ENCODE assay signal across 8 mouse cellular contexts in genomic region chr1:184999071-184999750, GRCm38 (mm10). TPM values are rescaled to one million over a fixed set of nuclear protein-coding genes. Genes with fewer than 3 reads are reported as not detected.
DNase-seq lines count a peak whose midpoint lies in the region; ATAC-seq and TF ChIP-seq lines count a peak whose summit lies in the region.

Mark1 (minus strand) TSS chr1:184999570.

- no peaks in the 10 kb centered on the region for H3K9me3 ChIP-seq in embryonic facial prominence, embryonic 12.5 days
- H3K9me3 ChIP-seq in hindbrain, embryonic 10.5 days, result no peaks in the 10 kb centered on the region
- no peaks in the 10 kb centered on the region for H3K9me3 ChIP-seq in limb, embryonic 11.5 days (ENCODE audit: control insufficient read depth, low read length)
- no peaks in the 10 kb centered on the region for H3K9me3 ChIP-seq in neural tube, embryonic 14.5 days (ENCODE audit: control insufficient read depth, low read length)

- peak; percentile 54; the same call in 1 of the 2 replicates for ATAC-seq in embryonic facial prominence, embryonic 12.5 days (ENCODE audit: insufficient number of reproducible peaks, insufficient read depth, low FRiP score, low TSS enrichment)
- ATAC-seq in limb, embryonic 11.5 days (ENCODE audit: insufficient number of reproducible peaks, low FRiP score, low TSS enrichment, low read depth), result peak; percentile 45
- ATAC-seq in neural tube, embryonic 14.5 days (ENCODE audit: low read depth), result peak; percentile 39

- no peaks in the 10 kb centered on the region for H3K36me3 ChIP-seq in embryonic facial prominence, embryonic 12.5 days
- no peaks in the 10 kb centered on the region for H3K36me3 ChIP-seq in hindbrain, embryonic 10.5 days
- H3K36me3 ChIP-seq in limb, embryonic 11.5 days (ENCODE audit: control insufficient read depth, insufficient read depth, low read length), result no peaks in the 10 kb centered on the region
- H3K36me3 ChIP-seq in neural tube, embryonic 14.5 days (ENCODE audit: control insufficient read depth, insufficient read depth, low read length), result no peaks in the 10 kb centered on the region

- H3K4me3 ChIP-seq in layer of hippocampus, adult 2 months, result peak within 1 kb of the TSS; percentile 82
- peak within 1 kb of the TSS; percentile 87 for H3K4me3 ChIP-seq in embryonic facial prominence, embryonic 12.5 days
- peak within 1 kb of the TSS; percentile 89 for H3K4me3 ChIP-seq in hindbrain, embryonic 10.5 days
- peak within 1 kb of the TSS; percentile 87 for H3K4me3 ChIP-seq in limb, embryonic 11.5 days (ENCODE audit: low read depth, low read length)
- peak within 1 kb of the TSS; percentile 95 for H3K4me3 ChIP-seq in neural tube, embryonic 14.5 days (ENCODE audit: low read depth, low read length)

- H3K27me3 ChIP-seq in embryonic facial prominence, embryonic 12.5 days, result no peaks in the 10 kb centered on the region
- peaks cover 14% of the 10 kb centered on the region for H3K27me3 ChIP-seq in hindbrain, embryonic 10.5 days (ENCODE audit: insufficient read depth, poor library complexity, severe bottlenecking)
- no peaks in the 10 kb centered on the region for H3K27me3 ChIP-seq in limb, embryonic 11.5 days (ENCODE audit: control insufficient read depth, insufficient read depth, low read length)
- H3K27me3 ChIP-seq in neural tube, embryonic 14.5 days (ENCODE audit: control insufficient read depth, insufficient read depth, low read length), result no peaks in the 10 kb centered on the region

- H3K4me2 ChIP-seq in embryonic facial prominence, embryonic 12.5 days (replicated peaks), result peak within 1 kb of the TSS; percentile 72
- H3K4me2 ChIP-seq in limb, embryonic 11.5 days (ENCODE audit: low read depth, severe bottlenecking), result peak within 1 kb of the TSS; percentile 72
- H3K4me2 ChIP-seq in neural tube, embryonic 14.5 days (ENCODE audit: low read depth, low read length), result peak within 1 kb of the TSS; percentile 64

- no peak for TF ChIP-seq CTCF in layer of hippocampus, adult 2 months (conservative IDR thresholded peaks at IDR 0.05)

- H3K9ac ChIP-seq in embryonic facial prominence, embryonic 12.5 days, result peak within 1 kb of the TSS; percentile 89
- H3K9ac ChIP-seq in limb, embryonic 11.5 days (ENCODE audit: low read length), result peak within 1 kb of the TSS; percentile 93
- peak within 1 kb of the TSS; percentile 99 for H3K9ac ChIP-seq in neural tube, embryonic 14.5 days (replicated peaks; ENCODE audit: low read depth, low read length)

- H3K27ac ChIP-seq in layer of hippocampus, adult 2 months, result peak within 1 kb of the TSS; percentile 93
- peak within 1 kb of the TSS; percentile 57 for H3K27ac ChIP-seq in embryonic facial prominence, embryonic 12.5 days
- H3K27ac ChIP-seq in hindbrain, embryonic 10.5 days, result peak within 1 kb of the TSS; percentile 94
- no peak within 1 kb of the TSS for H3K27ac ChIP-seq in limb, embryonic 11.5 days (replicated peaks; ENCODE audit: low read depth, low read length)
- peak within 1 kb of the TSS; percentile 92 for H3K27ac ChIP-seq in neural tube, embryonic 14.5 days (ENCODE audit: low read depth, low read length)

- under 1% methylated on average over 57 of the region's 88 CpGs for WGBS in embryonic facial prominence, embryonic 12.5 days
- 5% methylated on average over 87 of the region's 88 CpGs for WGBS in hindbrain, embryonic 10.5 days
- under 1% methylated on average over 52 of the region's 88 CpGs for WGBS in limb, embryonic 11.5 days
- WGBS in neural tube, embryonic 14.5 days, result 0% methylated on average over 21 of the region's 88 CpGs

- H3K4me1 ChIP-seq in embryonic facial prominence, embryonic 12.5 days, result peaks cover 18% of the 10 kb centered on the region; the same call in 1 of the 2 replicates
- peaks cover 34% of the 10 kb centered on the region for H3K4me1 ChIP-seq in hindbrain, embryonic 10.5 days (replicated peaks)
- H3K4me1 ChIP-seq in limb, embryonic 11.5 days (ENCODE audit: control insufficient read depth, insufficient read depth, low read length), result 0 out of 2 replicates have a peak, but pooled peaks cover 3% of the 10 kb centered on the region
- H3K4me1 ChIP-seq in neural tube, embryonic 14.5 days (ENCODE audit: control insufficient read depth, insufficient read depth, low read length), result peaks cover 15% of the 10 kb centered on the region; the same call in 1 of the 2 replicates

- peak in 1 of 2 experiments; percentile 13 for DNase-seq in layer of hippocampus, adult 2 months (ENCODE audit: low spot score in 2 of 2)
- no peak for DNase-seq in layer of hippocampus, adult 11-12 months (ENCODE audit: low spot score)
- peak; percentile 20 to 46 for DNase-seq in adrenal gland, postnatal 36 days
- peak; percentile 58 for DNase-seq in hindbrain, embryonic 10.5 days (ENCODE audit: low spot score)
- peak; percentile 74 for DNase-seq in limb, embryonic 11.5 days (ENCODE audit: low spot score)
- no peak for DNase-seq in spleen, adult 12 weeks (ENCODE audit: low spot score)

RNA-seq across cellular contexts. Expression of gene Mark1, which starts in this region (rescaled TPM):
- total RNA-seq in layer of hippocampus, adult 2 months (2021), result 10 to 100 TPM; 49.4 to 51.6 TPM
- total RNA-seq in adrenal gland, postnatal 36 days (2021), result 1 to 10 TPM; 7.0 to 8.4 TPM
- polyA plus RNA-seq in embryonic facial prominence, embryonic 12.5 days (2016; fragmentation: Nextera tagmentation; extraction: Ambion mirVana), result 4.6 and 5.2 TPM in 2 replicates
- polyA plus RNA-seq in hindbrain, embryonic 10.5 days (2016; fragmentation: Nextera tagmentation; extraction: Ambion mirVana), result 2.8 and 3.8 TPM in 2 replicates
- polyA plus RNA-seq in limb, embryonic 11.5 days (2014; fragmentation: Nextera tagmentation; extraction: Ambion mirVana), result 2.7 and 3.2 TPM in 2 replicates
- 14.1 and 15.2 TPM in 2 replicates for polyA plus RNA-seq in neural tube, embryonic 14.5 days (2014; fragmentation: Nextera tagmentation; extraction: Ambion mirVana)

Comparison
In these comparisons a context has a peak if more than half of its experiments do, and no peak if none do; other contexts are left out.
1. RNA of gene Mark1 (total RNA-seq): 49.4 to 51.6 TPM in layer of hippocampus, adult 2 months; 7.0 to 8.4 TPM in adrenal gland, postnatal 36 days; every median in the first group is over 4 times any median in the second.
2. DNase-seq: peak in adrenal gland, postnatal 36 days (2 of 2), hindbrain, embryonic 10.5 days (single experiment) and limb, embryonic 11.5 days (single experiment); none in layer of hippocampus, adult 11-12 months (single experiment) and spleen, adult 12 weeks (single experiment).
3. Peak in every context shown above with its lines, with median percentiles within 50 percentile points of each other: H3K4me3 ChIP-seq, ATAC-seq, H3K4me2 ChIP-seq and H3K9ac ChIP-seq.